Mouse (Mus musculus) left cerebral cortex, adult 2 months (tissue): ENCODE results near the gene Higd1a. TPM values are rescaled to one million over a fixed set of nuclear protein-coding genes. Genes with fewer than 3 reads are reported as not detected.

Experiments
- DNase-seq, 2 experiments: peaks; one replicate each; pipeline ENCODE4 v3.0.0; 2021 to 2022; ENCODE audit warnings: low spot score in 2 of 2, mixed read lengths in 1 of 2; ENCODE audit errors: extremely low spot score in 1 of 2
- H3K27ac ChIP-seq: fragments of 200-600 bp; 2 replicates; pipeline ENCODE4 v1.8.1; 2022
- H3K4me3 ChIP-seq: fragments of 200-600 bp; 2 replicates; pipeline ENCODE4 v1.8.1; 2022
- CTCF ChIP-seq: fragments of 200-600 bp; IDR thresholded peaks from 2 replicates; pipeline ENCODE4 v1.8.1; 2022; ENCODE audit warnings: antibody characterized with exemption, mild to moderate bottlenecking, moderate library complexity
- intact Hi-C: fragments of 180-260 bp; cut with DNase I; formaldehyde crosslinking; loops from one replicate; pipeline ENCODE4 v1.15.1; 2025
- total RNA-seq, 2 experiments: library from RNA; stranded (reverse); gene quantifications; 2 replicates each; pipeline ENCODE4 v1.2.3; 2021

The Higd1a gene
- total RNA-seq, 2 experiments from 2014 or later, result 90.3 to 93.7 TPM

GRCm38 (mm10) chr9:121810081-121810821, 47.9 kb downstream of the Higd1a start:
- intact Hi-C loops, result no loop called here

DNA sequence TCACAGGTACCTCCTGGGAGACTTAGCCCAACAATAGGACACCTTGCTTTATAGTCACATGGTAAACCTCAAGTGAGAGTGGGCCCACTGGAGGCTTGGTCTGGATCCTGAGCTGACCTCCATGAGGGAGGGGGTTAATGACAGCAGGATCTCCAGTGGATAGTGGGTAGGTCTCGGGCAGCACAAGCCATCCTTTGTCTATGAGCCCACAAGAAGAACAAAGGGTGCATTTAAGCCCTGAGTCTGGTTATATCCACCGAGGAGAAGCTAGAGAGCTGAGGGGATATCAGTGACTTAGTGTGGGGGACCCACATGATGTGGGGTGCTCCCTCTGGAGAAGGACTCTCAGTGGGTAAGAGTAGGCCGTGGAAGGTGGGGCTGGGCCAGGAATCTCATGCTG, 49.7 kb downstream of the Higd1a start:
- H3K4me3 ChIP-seq, result no peak overlapping the region
- H3K27ac ChIP-seq, result peak overlapping the region; percentile 83
- DNase-seq, result no peak
- TF ChIP-seq CTCF, result no peak
- intact Hi-C loops, result no loop called here

More at GRCm38 (mm10) chr9:121810081-121810821, 47.9 kb downstream of the Higd1a start:
- no peak for TF ChIP-seq CTCF
- Histone ChIP-seq H3K4me3 (no peak overlapping the region), H3K27ac (peak overlapping the region; percentile 82)
- peak in 1 of 2 experiments; percentile 68 for DNase-seq

GRCm38 (mm10) chr9:121807947-121808346, 50.2 kb downstream of the Higd1a start:
- no peak for DNase-seq
- Histone ChIP-seq H3K27ac (peak overlapping the region; percentile 64), H3K4me3 (no peak overlapping the region)
- no peak for TF ChIP-seq CTCF
- intact Hi-C loops, result no loop called here

GRCm38 (mm10) chr9:121807546-121807945, 50.6 kb downstream of the Higd1a start:
- no peak for TF ChIP-seq CTCF
- intact Hi-C loops, result no loop called here
- H3K27ac ChIP-seq, result peak overlapping the region; percentile 64
- H3K4me3 ChIP-seq, result no peak overlapping the region
- no peak for DNase-seq

GRCm38 (mm10) chr9:121802747-121803146, 55.4 kb downstream of the Higd1a start:
- intact Hi-C loops, result no loop called here
- Histone ChIP-seq H3K4me3 (no peak overlapping the region), H3K27ac (no peak overlapping the region)
- DNase-seq, result no peak
- no peak for TF ChIP-seq CTCF

- no peak overlapping the region for H3K27ac ChIP-seq
- no peak overlapping the region for H3K4me3 ChIP-seq
- TF ChIP-seq CTCF, result no peak
- no peak for DNase-seq
- intact Hi-C loops, result no loop called here
Measured at GRCm38 (mm10) chr9:121798887-121799520, 59.2 kb downstream of the Higd1a start.

Other genes starting within 250 kb of the Higd1a start
- gene Lyzl4, start 216.3 kb downstream of the Higd1a start, total RNA-seq, result 1 to 10 TPM; 1.7 to 2.3 TPM
- 10 to 100 TPM; 27.7 to 28.1 TPM for gene Vipr1, start 215.6 kb downstream of the Higd1a start, total RNA-seq
- gene Sec22c, start 152.9 kb downstream of the Higd1a start, total RNA-seq, result 10 to 100 TPM; 31.0 to 32.8 TPM
- 10 to 100 TPM; 84.4 to 89.6 TPM for gene Ss18l2, start 148.0 kb downstream of the Higd1a start, total RNA-seq
- 100 to 1,000 TPM; 125 to 130 TPM for gene Nktr, start 139.2 kb downstream of the Higd1a start, total RNA-seq
- 100 to 1,000 TPM; 119 to 133 TPM for gene Zfp651, start 99.0 kb downstream of the Higd1a start, total RNA-seq
- 10 to 100 TPM in 1 of 2 experiments, 1 to 10 TPM in 1; 7.3 to 10.5 TPM for gene Klhl40, start 80.8 kb downstream of the Higd1a start, total RNA-seq
- gene Hhatl, start 65.9 kb downstream of the Higd1a start, total RNA-seq, result 10 to 100 TPM; 20.0 to 21.3 TPM
- gene Ccdc13, start 18.9 kb downstream of the Higd1a start, total RNA-seq, result 1 to 10 TPM; 5.7 to 6.2 TPM
- gene Ackr2, start 40.0 kb upstream of the Higd1a start, total RNA-seq, result 1 to 10 TPM; 6.9 to 7.9 TPM
- not detected for gene Cyp8b1, start 57.9 kb upstream of the Higd1a start, total RNA-seq
- gene Fam198a, start 92.6 kb upstream of the Higd1a start, total RNA-seq, result 1 to 10 TPM; 6.4 to 6.6 TPM
- gene Pomgnt2, start 138.7 kb upstream of the Higd1a start, total RNA-seq, result 10 to 100 TPM; 39.4 to 40.0 TPM